Mouse (Mus musculus): Measurements from ENCODE around the gene Actn1. TPM values are rescaled to one million over a fixed set of nuclear protein-coding genes. Genes with fewer than 3 reads are reported as not detected.

The Actn1 gene
- polyA plus RNA-seq, 1 experiment from 2014 or later: 29.2 TPM

- WGBS: 39% methylated on average over 4 of the region's 4 CpGs
- Histone ChIP-seq H3K27ac (peak overlapping the region; percentile 58), H3K9me3 (replicated peaks) (no peaks in the 10 kb centered on the region), H3K36me3 (0 out of 2 replicates have a peak, but pooled peaks cover 1% of the 10 kb centered on the region), H3K27me3 (no peaks in the 10 kb centered on the region), H3K4me3 (no peak overlapping the region), H3K9ac (no peak overlapping the region), H3K4me1 (replicated peaks) (peaks cover 74% of the 10 kb centered on the region), H3K4me2 (no peak overlapping the region)
- ATAC-seq (replicated peaks; ENCODE audit: insufficient number of reproducible peaks, insufficient read depth, low FRiP score, low read depth): no peak
These were observed 49.2 kb downstream of the Actn1 start for GRCm38 (mm10) chr12:80210791-80211612.

- WGBS: 76% methylated on average over 4 of the region's 4 CpGs
These were observed 50.3 kb downstream of the Actn1 start for GRCm38 (mm10) chr12:80209914-80210313.

GRCm38 (mm10) chr12:80208126-80208820 lies 51.9 kb downstream of the Actn1 start:
- peak; percentile 63 for ATAC-seq (replicated peaks; ENCODE audit: insufficient number of reproducible peaks, insufficient read depth, low FRiP score, low read depth)
- H3K9me3 ChIP-seq (replicated peaks): no peaks in the 10 kb centered on the region
- 29% methylated on average over 19 of the region's 19 CpGs for WGBS
- peaks cover 25% of the 10 kb centered on the region for H3K36me3 ChIP-seq
- H3K4me1 ChIP-seq (replicated peaks): peaks cover 52% of the 10 kb centered on the region
- H3K27ac ChIP-seq: peak overlapping the region; percentile 84
- H3K27me3 ChIP-seq: no peaks in the 10 kb centered on the region
- 0 out of 2 replicates have a peak overlapping the region, but pooled peaks have one; percentile 20 for H3K9ac ChIP-seq
- peak overlapping the region; percentile 23; the same call in 1 of the 2 replicates for H3K4me2 ChIP-seq
- H3K4me3 ChIP-seq: no peak overlapping the region

More at GRCm38 (mm10) chr12:80209914-80210313, 50.3 kb downstream of the Actn1 start:
- Histone ChIP-seq H3K36me3 (peaks cover 9% of the 10 kb centered on the region; the same call in 1 of the 2 replicates), H3K27ac (peak overlapping the region; percentile 84), H3K9me3 (replicated peaks) (no peaks in the 10 kb centered on the region), H3K4me3 (no peak overlapping the region), H3K4me1 (replicated peaks) (peaks cover 65% of the 10 kb centered on the region), H3K9ac (no peak overlapping the region), H3K27me3 (no peaks in the 10 kb centered on the region), H3K4me2 (no peak overlapping the region)
- no peak for ATAC-seq (replicated peaks; ENCODE audit: insufficient number of reproducible peaks, insufficient read depth, low FRiP score, low read depth)

GRCm38 (mm10) chr12:80203284-80203683 lies 56.9 kb downstream of the Actn1 start:
- Histone ChIP-seq H3K27ac (0 out of 2 replicates have a peak overlapping the region, but pooled peaks have one; percentile 24), H3K36me3 (peaks cover 30% of the 10 kb centered on the region), H3K9ac (no peak overlapping the region), H3K27me3 (no peaks in the 10 kb centered on the region), H3K4me2 (no peak overlapping the region), H3K4me3 (no peak overlapping the region), H3K4me1 (replicated peaks) (peaks cover 26% of the 10 kb centered on the region), H3K9me3 (replicated peaks) (no peaks in the 10 kb centered on the region)
- no peak for ATAC-seq (replicated peaks; ENCODE audit: insufficient number of reproducible peaks, insufficient read depth, low FRiP score, low read depth)
- 79% methylated on average over 4 of the region's 4 CpGs for WGBS

- no peak overlapping the region for H3K9ac ChIP-seq
- no peak overlapping the region for H3K4me3 ChIP-seq
- H3K9me3 ChIP-seq (replicated peaks): no peaks in the 10 kb centered on the region
- 66% methylated on average over 2 of the region's 2 CpGs for WGBS
- H3K4me1 ChIP-seq (replicated peaks): peaks cover 23% of the 10 kb centered on the region
- no peak overlapping the region for H3K4me2 ChIP-seq
- ATAC-seq (replicated peaks; ENCODE audit: insufficient number of reproducible peaks, insufficient read depth, low FRiP score, low read depth): no peak
- peaks cover 48% of the 10 kb centered on the region for H3K36me3 ChIP-seq
- H3K27me3 ChIP-seq: no peaks in the 10 kb centered on the region
- no peak overlapping the region for H3K27ac ChIP-seq
These were observed 60.4 kb downstream of the Actn1 start for GRCm38 (mm10) chr12:80199738-80200137.

GRCm38 (mm10) chr12:80198487-80198886 lies 61.7 kb downstream of the Actn1 start:
- no peaks in the 10 kb centered on the region for H3K9me3 ChIP-seq (replicated peaks)
- no peak overlapping the region for H3K9ac ChIP-seq
- WGBS: 17% methylated on average over 3 of the region's 3 CpGs

GRCm38 (mm10) chr12:80197343-80197742 lies 62.8 kb downstream of the Actn1 start:
- no peak for ATAC-seq (replicated peaks; ENCODE audit: insufficient number of reproducible peaks, insufficient read depth, low FRiP score, low read depth)
- H3K4me1 ChIP-seq (replicated peaks): peaks cover 16% of the 10 kb centered on the region

More at GRCm38 (mm10) chr12:80198487-80198886, 61.7 kb downstream of the Actn1 start:
- H3K27ac ChIP-seq: peak overlapping the region; percentile 45
- no peak overlapping the region for H3K4me3 ChIP-seq
- H3K27me3 ChIP-seq: no peaks in the 10 kb centered on the region
- H3K4me2 ChIP-seq: no peak overlapping the region
- ATAC-seq (replicated peaks; ENCODE audit: insufficient number of reproducible peaks, insufficient read depth, low FRiP score, low read depth): peak; percentile 61; the same call in 1 of the 2 replicates
- peaks cover 23% of the 10 kb centered on the region for H3K4me1 ChIP-seq (replicated peaks)
- peaks cover 46% of the 10 kb centered on the region for H3K36me3 ChIP-seq

GRCm38 (mm10) chr12:80191806-80192205 lies 68.4 kb downstream of the Actn1 start:
- Histone ChIP-seq H3K4me3 (no peak overlapping the region), H3K9ac (no peak overlapping the region), H3K9me3 (replicated peaks) (no peaks in the 10 kb centered on the region), H3K27me3 (no peaks in the 10 kb centered on the region), H3K4me1 (replicated peaks) (no peaks in the 10 kb centered on the region), H3K36me3 (peaks cover 84% of the 10 kb centered on the region), H3K4me2 (no peak overlapping the region), H3K27ac (no peak overlapping the region)
- 69% methylated on average over 5 of the region's 5 CpGs for WGBS
- 0 out of 2 replicates have a peak, but pooled peaks have one; percentile 18 for ATAC-seq (replicated peaks; ENCODE audit: insufficient number of reproducible peaks, insufficient read depth, low FRiP score, low read depth)

More at GRCm38 (mm10) chr12:80197343-80197742, 62.8 kb downstream of the Actn1 start:
- Histone ChIP-seq H3K27ac (no peak overlapping the region), H3K36me3 (peaks cover 56% of the 10 kb centered on the region), H3K4me2 (no peak overlapping the region), H3K4me3 (no peak overlapping the region), H3K9me3 (replicated peaks) (no peaks in the 10 kb centered on the region), H3K27me3 (no peaks in the 10 kb centered on the region), H3K9ac (no peak overlapping the region)
- WGBS: 78% methylated on average over 10 of the region's 10 CpGs

- Histone ChIP-seq H3K4me3 (no peak overlapping the region), H3K4me1 (replicated peaks) (no peaks in the 10 kb centered on the region), H3K27me3 (no peaks in the 10 kb centered on the region), H3K9me3 (replicated peaks) (no peaks in the 10 kb centered on the region), H3K9ac (no peak overlapping the region), H3K36me3 (peaks cover 84% of the 10 kb centered on the region), H3K27ac (no peak overlapping the region), H3K4me2 (no peak overlapping the region)
- 82% methylated on average over 6 of the region's 6 CpGs for WGBS
- 0 out of 2 replicates have a peak, but pooled peaks have one; percentile 14 for ATAC-seq (replicated peaks; ENCODE audit: insufficient number of reproducible peaks, insufficient read depth, low FRiP score, low read depth)
These were observed 68.8 kb downstream of the Actn1 start for GRCm38 (mm10) chr12:80191371-80191770.

- WGBS: 78% methylated on average over 10 of the region's 10 CpGs
- Histone ChIP-seq H3K27ac (no peak overlapping the region), H3K9me3 (replicated peaks) (no peaks in the 10 kb centered on the region), H3K9ac (no peak overlapping the region), H3K4me3 (no peak overlapping the region), H3K4me2 (no peak overlapping the region), H3K4me1 (replicated peaks) (no peaks in the 10 kb centered on the region), H3K36me3 (peaks cover 84% of the 10 kb centered on the region), H3K27me3 (no peaks in the 10 kb centered on the region)
- ATAC-seq (replicated peaks; ENCODE audit: insufficient number of reproducible peaks, insufficient read depth, low FRiP score, low read depth): no peak
These were observed 69.3 kb downstream of the Actn1 start for GRCm38 (mm10) chr12:80190915-80191314.

GRCm38 (mm10) chr12:80184041-80184440 lies 76.1 kb downstream of the Actn1 start:
- no peak overlapping the region for H3K9ac ChIP-seq
- no peaks in the 10 kb centered on the region for H3K4me1 ChIP-seq (replicated peaks)
- no peak overlapping the region for H3K27ac ChIP-seq
- H3K27me3 ChIP-seq: no peaks in the 10 kb centered on the region
- H3K36me3 ChIP-seq: peaks cover 77% of the 10 kb centered on the region
- ATAC-seq (replicated peaks; ENCODE audit: insufficient number of reproducible peaks, insufficient read depth, low FRiP score, low read depth): no peak
- WGBS: 84% methylated on average over 5 of the region's 5 CpGs
- no peak overlapping the region for H3K4me3 ChIP-seq
- no peaks in the 10 kb centered on the region for H3K9me3 ChIP-seq (replicated peaks)
- no peak overlapping the region for H3K4me2 ChIP-seq
